In the genomic region with DNA sequence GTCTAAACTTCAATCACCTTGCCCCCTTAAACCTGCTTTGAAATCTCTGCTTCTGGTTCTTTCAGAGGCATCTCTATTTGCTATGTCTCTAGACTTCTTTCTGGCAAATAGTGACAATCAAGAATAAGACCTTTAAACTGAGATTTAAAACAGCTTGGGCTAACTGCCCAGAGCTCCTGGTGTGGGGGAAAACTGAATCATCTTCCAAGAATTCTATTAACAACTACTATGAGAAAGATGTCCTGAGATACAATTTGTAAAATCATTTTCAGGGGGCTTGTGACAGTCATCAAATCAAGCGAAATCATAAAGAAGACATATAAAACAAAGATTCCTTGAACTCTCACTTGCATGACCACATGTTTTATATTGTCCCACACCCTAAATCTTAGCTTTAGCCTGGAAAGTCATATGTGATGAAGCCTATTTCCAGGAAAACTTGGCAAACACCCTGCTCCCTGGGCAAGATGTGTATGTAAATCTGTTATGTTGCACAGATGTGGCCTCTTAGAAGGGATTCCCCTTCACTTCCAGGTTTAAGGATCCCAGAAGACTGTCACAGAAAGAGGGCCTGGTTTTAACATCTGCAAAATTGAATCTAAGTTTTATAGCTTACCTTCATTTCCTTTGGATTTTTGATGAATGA, we compare ENCODE assay signal across 20 mouse cellular contexts.
"Had no signal": no experiment of that assay in that cellular context is flagged by ENCODE, and none has a peak within 500 bp of the region (broad histone marks: within the 10 kb centered on the region; RNA-seq: fewer than 3 reads in every experiment).

No protein-coding gene starts in this region.

- H3K4me3 ChIP-seq: kidney, embryonic 15.5 days; liver, embryonic 12.5 days; liver, embryonic 15.5 days had no signal

- H3K9me3 ChIP-seq: kidney, embryonic 15.5 days; liver, embryonic 12.5 days; liver, embryonic 15.5 days had no signal

- ATAC-seq: liver, embryonic 12.5 days had no signal

- H3K27ac ChIP-seq: kidney, embryonic 15.5 days; liver, embryonic 12.5 days; liver, embryonic 15.5 days; stomach, postnatal 0 days had no signal

- H3K4me2 ChIP-seq: kidney, embryonic 15.5 days; liver, embryonic 12.5 days; liver, embryonic 15.5 days; midbrain, embryonic 11.5 days had no signal

- H3K9ac ChIP-seq: kidney, embryonic 15.5 days; liver, embryonic 12.5 days; liver, embryonic 15.5 days had no signal

- H3K4me1 ChIP-seq: kidney, embryonic 15.5 days; liver, embryonic 12.5 days; liver, embryonic 15.5 days had no signal

- DNase-seq: kidney, adult 11 months; kidney, adult 8-10 months; kidney, postnatal 10 days; kidney, postnatal 36 days; left cerebral cortex, postnatal 4 days; liver; lung, adult 2 months; lung, postnatal 10 days; lung, postnatal 36 days; midbrain, embryonic 14.5 days; right cerebral cortex, postnatal 14 days; right cerebral cortex, postnatal 4 days; thymus, adult 2 months; thymus, postnatal 14 days; thymus, postnatal 4 days had no signal

- H3K27me3 ChIP-seq: kidney, embryonic 15.5 days; liver, embryonic 12.5 days; liver, embryonic 15.5 days had no signal

- H3K36me3 ChIP-seq: kidney, embryonic 15.5 days; liver, embryonic 12.5 days; liver, embryonic 15.5 days had no signal
